Mouse (Mus musculus) cerebellum, adult 9-11 months (tissue): ENCODE data around the gene Apoh.

Source experiments
- DNase-seq: peaks from one replicate; pipeline ENCODE4 v3.0.0; 2022

The Apoh gene

GRCm38 (mm10) chr11:108333583-108334379, 9.4 kb upstream of the Apoh start:
- DNase-seq = no peak

GRCm38 (mm10) chr11:108334658-108335057, 8.5 kb upstream of the Apoh start:
- DNase-seq = no peak

GRCm38 (mm10) chr11:108335536-108335935, 7.6 kb upstream of the Apoh start:
- no peak for DNase-seq

GRCm38 (mm10) chr11:108336445-108336844, 6.7 kb upstream of the Apoh start:
- no peak for DNase-seq

GRCm38 (mm10) chr11:108340293-108340692, 2.9 kb upstream of the Apoh start:
- no peak for DNase-seq

GRCm38 (mm10) chr11:108341783-108342182, 1.4 kb upstream of the Apoh start:
- no peak for DNase-seq

- peak; percentile 95 for DNase-seq
Measured at GRCm38 (mm10) chr11:108343789-108344462, 772 bp downstream of the Apoh start, which contains the start of gene Prkca. TSS of gene Prkca (minus strand) at chr11:108343928.

- DNase-seq = no peak
Measured at GRCm38 (mm10) chr11:108344759-108345158, 1.6 kb downstream of the Apoh start.

- DNase-seq = no peak
Measured at GRCm38 (mm10) chr11:108345321-108345720, 2.2 kb downstream of the Apoh start.

GRCm38 (mm10) chr11:108350799-108351198, 7.6 kb downstream of the Apoh start:
- no peak for DNase-seq

GRCm38 (mm10) chr11:108352842-108353388, 9.8 kb downstream of the Apoh start:
- no peak for DNase-seq

GRCm38 (mm10) chr11:108356020-108356419, 12.9 kb downstream of the Apoh start:
- DNase-seq = no peak

GRCm38 (mm10) chr11:108358911-108359310, 15.8 kb downstream of the Apoh start:
- no peak for DNase-seq

- no peak for DNase-seq
Measured at GRCm38 (mm10) chr11:108360983-108361382, 17.8 kb downstream of the Apoh start.

- DNase-seq = no peak
Measured at GRCm38 (mm10) chr11:108362965-108363364, 19.8 kb downstream of the Apoh start.

- no peak for DNase-seq
Measured at GRCm38 (mm10) chr11:108363991-108364390, 20.8 kb downstream of the Apoh start.

- no peak for DNase-seq
Measured at GRCm38 (mm10) chr11:108364945-108365589, 21.9 kb downstream of the Apoh start.

- no peak for DNase-seq
Measured at GRCm38 (mm10) chr11:108365600-108365999, 22.4 kb downstream of the Apoh start.

GRCm38 (mm10) chr11:108367046-108367445, 23.9 kb downstream of the Apoh start:
- DNase-seq = no peak

- no peak for DNase-seq
Measured at GRCm38 (mm10) chr11:108376815-108377214, 33.7 kb downstream of the Apoh start.

- DNase-seq = peak; percentile 46
Measured at GRCm38 (mm10) chr11:108377680-108378362, 34.7 kb downstream of the Apoh start.

- no peak for DNase-seq
Measured at GRCm38 (mm10) chr11:108378363-108378751, 35.2 kb downstream of the Apoh start.

GRCm38 (mm10) chr11:108382664-108383063, 39.5 kb downstream of the Apoh start:
- DNase-seq = no peak
